Mouse (Mus musculus) stomach, embryonic 16.5 days (tissue): ENCODE data around the gene Glrx2. TPM values are rescaled to one million over a fixed set of nuclear protein-coding genes. Genes with fewer than 3 reads are reported as not detected.
"Not testable (repeated sequence)": the region's sequence is repeated elsewhere in the genome, so short reads cannot be mapped to it uniquely, and the experiment has no call there.

Source experiments
- ATAC-seq: fragments of 200-750 bp; cut with Nextera tagmentation; 2 replicates; pipeline ENCODE4 v1.8.0; 2017; ENCODE audit warnings: moderate number of reproducible peaks, moderate TSS enrichment; ENCODE audit not compliant: insufficient read depth, low FRiP score
- H3K27ac ChIP-seq: fragments of 300-500 bp; sonication (generic); 2 replicates; pipeline ENCODE4 v1.5.1; 2014; ENCODE audit warnings: low read length
- H3K27me3 ChIP-seq: fragments of 300-500 bp; sonication (generic); 2 replicates; pipeline ENCODE4 v1.6.1; 2014; ENCODE audit warnings: low read length, control low read depth, mixed read lengths; ENCODE audit not compliant: control insufficient read depth, insufficient read depth
- H3K36me3 ChIP-seq: fragments of 300-500 bp; sonication (generic); 2 replicates; pipeline ENCODE4 v1.6.1; 2014; ENCODE audit warnings: low read length; ENCODE audit not compliant: control insufficient read depth, insufficient read depth
- H3K4me1 ChIP-seq: fragments of 300-500 bp; sonication (generic); 2 replicates; pipeline ENCODE4 v1.6.1; 2014; ENCODE audit warnings: low read length, control low read depth, mixed read lengths; ENCODE audit not compliant: control insufficient read depth, insufficient read depth
- H3K4me2 ChIP-seq: fragments of 300-500 bp; sonication (generic); 2 replicates; pipeline ENCODE4 v1.6.1; 2014; ENCODE audit warnings: low read depth, low read length, mixed read lengths
- H3K4me3 ChIP-seq: fragments of 300-500 bp; sonication (generic); replicated peaks from 2 replicates; pipeline ENCODE4 v1.5.1; 2014; ENCODE audit warnings: mild to moderate bottlenecking, low read length
- H3K9ac ChIP-seq: fragments of 300-500 bp; sonication (generic); 2 replicates; pipeline ENCODE4 v1.6.1; 2014; ENCODE audit warnings: low read length
- H3K9me3 ChIP-seq: fragments of 300-500 bp; sonication (generic); replicated peaks from 2 replicates; pipeline ENCODE4 v1.6.1; 2016; ENCODE audit warnings: low read length, control low read depth; ENCODE audit not compliant: control insufficient read depth
- whole genome bisulfite sequencing: fragments of 180-500 bp; shearing (Covaris S2); extraction: QIAGEN DNeasy Blood & Tissue Kit; methylation state at CpG from one replicate; pipeline ENCODE4 v1.1.7; 2014; 5-methylcytosine and 5-hydroxymethylcytosine counted together
- polyA plus RNA-seq: library from polyadenylated mRNA; unstranded; fragments of >200 nt; fragmentation: Nextera tagmentation; extraction: Ambion mirVana; gene quantifications from 2 replicates; pipeline ENCODE4 v1.2.1, GENCODE M21; 2015

The Glrx2 gene
- 85.2 and 97.9 TPM in 2 replicates for polyA plus RNA-seq

GRCm38 (mm10) chr1:143716038-143716437 lies at the start of gene Glrx2:
Gene Glrx2, plus strand, starts transcription at chr1:143716338.
- not testable (repeated sequence) for H3K4me1 ChIP-seq, H3K9ac ChIP-seq, H3K9me3 ChIP-seq, H3K27me3 ChIP-seq, H3K27ac ChIP-seq, H3K4me3 ChIP-seq, H3K36me3 ChIP-seq, ATAC-seq, H3K4me2 ChIP-seq
- WGBS, result no CpG with 5 or more reads among the region's 2 CpGs

DNA sequence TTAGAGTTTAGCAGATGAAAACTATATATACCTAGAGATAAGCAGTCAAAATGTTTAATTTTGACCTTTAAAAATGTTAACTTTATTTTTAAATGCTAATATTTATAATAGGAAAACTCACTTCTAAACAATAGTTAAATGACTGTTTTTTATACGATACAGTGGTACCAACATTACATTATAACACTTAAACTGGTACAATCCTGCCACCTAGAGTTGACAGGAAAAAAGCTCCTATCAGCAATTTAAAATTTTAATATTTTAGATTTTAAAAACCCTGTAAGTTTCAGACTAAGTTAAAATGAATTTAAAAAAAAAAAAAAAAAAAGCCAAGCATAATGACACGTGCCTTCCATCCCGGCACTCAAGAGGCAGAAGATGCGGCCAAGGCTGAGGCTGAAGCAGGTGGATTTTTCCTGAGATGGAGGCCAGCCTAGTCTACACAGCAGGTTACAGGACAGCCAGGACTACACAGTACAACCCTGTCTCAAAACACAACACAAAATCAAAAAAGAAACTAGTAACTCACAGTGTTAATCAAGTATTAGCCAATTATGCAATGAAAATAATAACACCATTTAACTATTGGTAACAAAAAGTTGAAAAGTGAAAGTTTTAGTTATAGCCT lies 40.3 kb upstream of the Glrx2 start:
- ATAC-seq, result no peak
- Histone ChIP-seq H3K27ac (no peak overlapping the region), H3K27me3 (no peaks in the 10 kb centered on the region), H3K4me3 (no peak overlapping the region), H3K9ac (no peak overlapping the region), H3K9me3 (no peaks in the 10 kb centered on the region), H3K4me1 (no peaks in the 10 kb centered on the region), H3K4me2 (no peak overlapping the region), H3K36me3 (0 out of 2 replicates have a peak, but pooled peaks cover 3% of the 10 kb centered on the region)
- 82% methylated on average over 4 of the region's 4 CpGs for WGBS

DNA sequence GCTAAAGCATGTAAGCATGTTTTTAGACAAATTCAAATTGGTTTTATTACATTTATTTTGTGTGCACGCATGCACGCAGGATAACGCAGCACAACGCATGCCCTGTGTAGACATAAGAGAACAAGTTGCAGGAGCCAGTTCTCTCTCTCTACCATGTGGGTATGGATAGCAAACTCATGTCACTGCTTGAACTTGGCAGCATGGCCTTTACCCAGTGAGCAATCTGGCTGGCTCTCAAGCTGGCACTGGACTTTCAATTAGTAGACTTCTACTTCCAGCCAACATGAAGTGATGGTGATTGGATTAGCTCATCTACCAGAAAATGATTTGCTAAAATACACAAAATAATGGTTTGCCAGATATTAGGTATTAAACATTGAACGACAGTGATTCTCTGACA lies 35.0 kb upstream of the Glrx2 start:
- no peak overlapping the region for H3K4me2 ChIP-seq
- no peak overlapping the region for H3K27ac ChIP-seq
- H3K36me3 ChIP-seq, result peaks cover 9% of the 10 kb centered on the region
- H3K4me3 ChIP-seq, result no peak overlapping the region
- H3K4me1 ChIP-seq, result no peaks in the 10 kb centered on the region
- ATAC-seq, result no peak
- WGBS, result 97% methylated on average over 5 of the region's 5 CpGs
- no peak overlapping the region for H3K9ac ChIP-seq
- H3K27me3 ChIP-seq, result no peaks in the 10 kb centered on the region
- H3K9me3 ChIP-seq, result no peaks in the 10 kb centered on the region

GRCm38 (mm10) chr1:143684849-143685248 lies 31.3 kb upstream of the Glrx2 start:
- Histone ChIP-seq H3K9ac (no peak overlapping the region), H3K4me2 (no peak overlapping the region), H3K9me3 (no peaks in the 10 kb centered on the region), H3K27ac (no peak overlapping the region), H3K27me3 (no peaks in the 10 kb centered on the region), H3K4me1 (no peaks in the 10 kb centered on the region), H3K4me3 (no peak overlapping the region), H3K36me3 (peaks cover 9% of the 10 kb centered on the region)
- no peak for ATAC-seq
- 87% methylated on average over 3 of the region's 3 CpGs for WGBS

DNA sequence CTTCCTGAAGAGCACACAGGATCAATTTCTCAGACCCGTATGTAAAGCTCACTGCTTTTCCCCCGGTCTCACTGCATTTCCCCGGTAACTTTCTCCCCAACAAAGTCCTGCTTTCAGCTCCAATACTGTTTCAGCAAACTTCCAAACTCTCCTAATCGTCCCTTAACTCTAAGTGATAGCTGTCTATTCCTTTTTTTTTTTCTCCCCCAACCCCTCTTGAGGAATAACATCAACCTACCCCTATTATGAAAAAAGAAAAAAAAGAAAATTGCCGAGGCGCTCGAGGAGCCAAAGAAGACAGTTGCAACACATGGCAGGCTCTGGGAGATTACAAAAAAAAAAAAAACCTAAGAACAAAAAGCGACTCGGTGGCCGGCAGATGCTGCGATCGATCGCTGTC lies 14.4 kb upstream of the Glrx2 start:
- Histone ChIP-seq H3K36me3 (peaks cover 7% of the 10 kb centered on the region), H3K9me3 (no peaks in the 10 kb centered on the region), H3K4me2 (peak overlapping the region; percentile 76), H3K9ac (peak overlapping the region; percentile 95), H3K27me3 (no peaks in the 10 kb centered on the region), H3K4me3 (peak overlapping the region; percentile 88), H3K4me1 (peaks cover 3% of the 10 kb centered on the region), H3K27ac (peak overlapping the region; percentile 90)
- under 1% methylated on average over 13 of the region's 13 CpGs for WGBS
- no peak for ATAC-seq

DNA sequence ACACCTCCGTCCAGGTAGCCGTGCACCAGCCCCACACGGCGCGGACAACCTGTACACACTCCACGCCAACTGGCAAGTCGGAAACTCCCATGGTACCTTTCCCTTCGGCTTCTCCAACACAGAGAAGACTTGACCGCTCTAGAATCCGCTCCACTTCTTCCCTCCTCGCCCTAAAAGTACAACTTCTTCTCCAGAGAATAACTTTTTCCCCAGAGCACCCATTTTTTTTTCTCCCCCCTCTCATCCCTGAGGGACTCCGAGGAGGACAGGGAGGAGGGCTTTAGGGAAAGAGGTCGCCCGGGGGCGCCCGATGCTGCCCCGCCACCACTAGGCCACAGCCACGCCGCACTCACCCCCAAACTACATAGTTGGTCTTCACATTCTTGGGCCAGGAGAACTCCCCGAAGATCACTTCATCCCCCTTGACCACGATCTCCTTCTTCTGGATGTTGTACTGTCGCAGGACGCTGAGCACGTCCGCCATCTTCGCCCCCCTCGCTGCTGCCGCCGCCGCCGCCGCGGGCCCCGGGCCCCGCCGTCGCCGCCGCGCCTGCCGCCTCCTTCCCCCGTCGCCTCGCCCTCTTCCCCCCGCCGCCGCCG lies 13.9 kb upstream of the Glrx2 start:
- H3K9ac ChIP-seq, result peak overlapping the region; percentile 95
- peak overlapping the region; percentile 88 for H3K4me3 ChIP-seq
- H3K4me2 ChIP-seq, result peak overlapping the region; percentile 76
- peak; percentile 70 for ATAC-seq
- under 1% methylated on average over 41 of the region's 48 CpGs for WGBS
- H3K27ac ChIP-seq, result peak overlapping the region; percentile 90
- no peaks in the 10 kb centered on the region for H3K27me3 ChIP-seq
- H3K4me1 ChIP-seq, result peaks cover 3% of the 10 kb centered on the region
- H3K9me3 ChIP-seq, result no peaks in the 10 kb centered on the region
- H3K36me3 ChIP-seq, result peaks cover 4% of the 10 kb centered on the region; the same call in 1 of the 2 replicates

DNA sequence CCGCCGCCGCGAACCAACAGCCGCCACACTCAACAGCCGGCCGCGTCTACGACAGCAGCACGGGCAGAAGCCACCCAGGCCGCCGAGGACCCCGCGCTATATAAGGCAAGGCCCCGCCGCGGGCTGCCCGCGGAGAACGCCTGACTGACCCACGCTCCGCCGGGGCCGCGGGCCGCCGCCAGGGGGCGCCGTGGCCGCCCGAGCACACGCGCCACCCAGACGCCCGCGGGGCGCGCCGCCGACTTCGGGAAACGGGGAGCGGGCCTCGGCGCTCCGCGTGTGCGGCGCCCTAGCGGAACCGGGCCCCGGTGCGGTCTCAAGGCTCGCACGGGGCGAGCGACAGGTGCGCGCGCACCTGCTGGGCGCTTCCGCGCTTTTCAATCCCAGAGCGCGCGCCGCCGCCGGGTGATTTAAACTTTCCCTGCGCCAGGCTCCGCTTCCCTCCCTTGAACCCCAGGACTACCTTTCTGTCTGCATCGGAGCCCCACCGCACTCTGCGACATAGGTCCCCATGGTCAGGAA lies 13.3 kb upstream of the Glrx2 start, which contains the start of gene Cdc73:
Gene Cdc73, minus strand, starts transcription at position 153 of the 522 bp plus-strand sequence.
- under 1% methylated on average over 57 of the region's 74 CpGs for WGBS
- Histone ChIP-seq H3K9me3 (no peaks in the 10 kb centered on the region), H3K27ac (peak within 1 kb of the TSS; percentile 90), H3K4me3 (peak within 1 kb of the TSS; percentile 88), H3K36me3 (peaks cover 4% of the 10 kb centered on the region; the same call in 1 of the 2 replicates), H3K4me2 (peak within 1 kb of the TSS; percentile 76), H3K4me1 (peaks cover 3% of the 10 kb centered on the region), H3K9ac (peak within 1 kb of the TSS; percentile 95), H3K27me3 (no peaks in the 10 kb centered on the region)
- ATAC-seq, result peak; percentile 99

DNA sequence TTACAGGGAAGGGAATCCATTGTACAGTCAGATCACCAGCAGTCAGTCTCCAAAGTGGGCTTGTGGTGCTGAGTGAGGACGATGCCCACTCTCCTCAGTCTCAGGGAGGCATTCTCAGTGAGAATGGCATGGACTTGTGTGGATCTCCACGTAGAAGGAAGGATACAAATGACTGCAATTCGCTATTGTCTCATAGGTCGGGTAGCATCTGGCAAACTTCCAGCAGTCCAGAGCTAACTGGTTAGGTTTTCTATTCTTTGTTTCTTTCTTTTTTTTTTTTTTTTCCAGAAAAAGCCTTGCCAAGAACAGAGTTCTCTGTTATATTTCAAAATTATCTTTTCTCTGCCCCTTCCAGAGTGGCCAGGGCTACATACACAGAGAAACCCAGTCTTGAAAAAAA lies 9.1 kb upstream of the Glrx2 start:
- no peak for ATAC-seq
- Histone ChIP-seq H3K27ac (no peak overlapping the region), H3K36me3 (no peaks in the 10 kb centered on the region), H3K4me2 (no peak overlapping the region), H3K9me3 (no peaks in the 10 kb centered on the region), H3K9ac (no peak overlapping the region), H3K4me1 (no peaks in the 10 kb centered on the region), H3K27me3 (no peaks in the 10 kb centered on the region), H3K4me3 (no peak overlapping the region)
- 57% methylated on average over 4 of the region's 4 CpGs for WGBS

GRCm38 (mm10) chr1:143708361-143708760 lies 7.8 kb upstream of the Glrx2 start:
- 68% methylated on average over 6 of the region's 6 CpGs for WGBS
- Histone ChIP-seq H3K4me1 (no peaks in the 10 kb centered on the region), H3K9me3 (no peaks in the 10 kb centered on the region), H3K4me2 (no peak overlapping the region), H3K27me3 (no peaks in the 10 kb centered on the region), H3K9ac (no peak overlapping the region), H3K36me3 (no peaks in the 10 kb centered on the region), H3K4me3 (no peak overlapping the region), H3K27ac (no peak overlapping the region)
- ATAC-seq, result no peak
